Mouse (Mus musculus) forebrain, embryonic 14.5 days (tissue): ENCODE results near the gene Ube4a. TPM values are rescaled to one million over a fixed set of nuclear protein-coding genes. Genes with fewer than 3 reads are reported as not detected.
"Not testable (repeated sequence)": the region's sequence is repeated elsewhere in the genome, so short reads cannot be mapped to it uniquely, and the experiment has no call there.

ENCODE experiments used
- ATAC-seq: fragments of 200-750 bp; cut with Nextera tagmentation; 2 replicates; pipeline ENCODE4 v1.8.0; 2017; ENCODE audit warnings: mild to moderate bottlenecking, moderate library complexity
- DNase-seq: peaks from one replicate; pipeline ENCODE4 v3.0.0-alpha.2; 2015; ENCODE audit warnings: low spot score
- H3K27ac ChIP-seq: fragments of 300-500 bp; sonication (generic); 2 replicates; pipeline ENCODE4 v1.5.1; 2014; ENCODE audit warnings: low read depth, mild to moderate bottlenecking, control low read depth, low read length, moderate library complexity
- H3K27me3 ChIP-seq: fragments of 300-500 bp; sonication (generic); replicated peaks from 2 replicates; pipeline ENCODE4 v1.6.1; 2014; ENCODE audit warnings: low read length, control low read depth, mixed read lengths; ENCODE audit not compliant: control insufficient read depth, insufficient read depth
- H3K36me3 ChIP-seq: fragments of 300-500 bp; sonication (generic); 2 replicates; pipeline ENCODE4 v1.6.1; 2014; ENCODE audit warnings: low read length, control low read depth; ENCODE audit not compliant: control insufficient read depth, insufficient read depth
- H3K4me1 ChIP-seq: fragments of 300-500 bp; sonication (generic); 2 replicates; pipeline ENCODE4 v1.6.1; 2014; ENCODE audit warnings: antibody characterized with exemption, low read length, control low read depth; ENCODE audit not compliant: control insufficient read depth, insufficient read depth
- H3K4me2 ChIP-seq: fragments of 300-500 bp; sonication (generic); 2 replicates; pipeline ENCODE4 v1.6.1; 2014; ENCODE audit warnings: mild to moderate bottlenecking, control low read depth, low read length
- H3K4me3 ChIP-seq: fragments of 300-500 bp; sonication (generic); 2 replicates; pipeline ENCODE4 v1.5.1; 2014; ENCODE audit warnings: low read depth, low read length, control low read depth
- H3K9ac ChIP-seq: fragments of 300-500 bp; sonication (generic); 2 replicates; pipeline ENCODE4 v1.6.1; 2014; ENCODE audit warnings: mild to moderate bottlenecking, low read length, control low read depth, moderate library complexity
- H3K9me3 ChIP-seq: fragments of 300-500 bp; sonication (generic); replicated peaks from 2 replicates; pipeline ENCODE4 v1.6.1; 2016; ENCODE audit warnings: low read length, control low read depth, mixed read lengths; ENCODE audit not compliant: control insufficient read depth
- WGBS: fragments of 180-500 bp; shearing (Covaris S2); extraction: QIAGEN DNeasy Blood & Tissue Kit; methylation state at CpG from one replicate; pipeline ENCODE4 v1.1.7; 2014; 5-methylcytosine and 5-hydroxymethylcytosine counted together
- polyA plus RNA-seq: library from polyadenylated mRNA; unstranded; fragments of >200 nt; fragmentation: Nextera tagmentation; extraction: Ambion mirVana; gene quantifications from 2 replicates; pipeline ENCODE4 v1.2.1, GENCODE M21; 2014

Ube4a gene
- polyA plus RNA-seq, 1 experiment from 2014 or later = 46.0 TPM

DNA sequence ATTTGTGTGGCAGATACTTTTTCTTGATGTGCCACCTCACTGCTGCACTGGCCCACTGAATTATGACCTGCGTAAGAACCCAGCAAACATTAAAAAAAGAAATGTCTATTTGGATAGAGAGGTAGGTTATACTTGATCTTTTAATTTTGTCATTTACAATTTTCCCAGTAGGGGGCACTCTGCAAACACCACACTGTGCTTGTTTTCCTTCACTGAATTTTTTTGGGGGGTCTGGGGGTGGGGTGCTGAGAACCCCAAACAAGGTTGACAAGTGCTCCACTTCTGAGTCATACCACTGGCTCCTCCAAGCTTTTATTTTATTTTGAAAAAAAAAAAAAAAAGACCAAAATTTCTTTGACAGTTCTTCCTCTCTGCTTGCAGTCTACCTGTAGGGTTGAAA lies 4.0 kb upstream of the Ube4a start:
- Histone ChIP-seq H3K27me3 (no peaks in the 10 kb centered on the region), H3K36me3 (no peaks in the 10 kb centered on the region), H3K4me1 (peaks cover 9% of the 10 kb centered on the region), H3K27ac (no peak overlapping the region), H3K9ac (no peak overlapping the region), H3K4me3 (no peak overlapping the region), H3K4me2 (no peak overlapping the region), H3K9me3 (no peaks in the 10 kb centered on the region)
- DNase-seq (no peak), ATAC-seq (no peak)
- 74% methylated on average over 1 of the region's 1 CpGs for WGBS

DNA sequence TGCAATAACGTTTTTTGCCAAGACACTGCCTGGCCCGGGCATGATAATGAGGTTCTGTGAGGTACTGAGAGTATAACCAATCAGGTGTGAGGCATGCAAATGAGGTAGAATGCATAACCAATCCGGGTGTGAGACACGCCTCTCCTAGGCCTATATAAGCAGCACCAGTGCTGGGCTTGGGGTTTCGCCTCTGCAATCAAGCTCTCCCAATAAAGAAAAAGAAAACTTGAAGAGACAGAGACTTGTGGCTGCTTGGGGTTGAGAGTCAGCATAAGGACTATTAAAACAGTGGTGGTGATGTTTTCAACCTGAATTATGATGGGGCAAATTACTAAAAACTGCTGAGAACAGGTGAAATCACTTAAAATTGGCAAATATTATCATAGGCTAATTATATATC lies 2.4 kb upstream of the Ube4a start:
- ATAC-seq, H3K4me2 ChIP-seq, H3K9me3 ChIP-seq, H3K9ac ChIP-seq, DNase-seq, H3K36me3 ChIP-seq, H3K4me3 ChIP-seq, H3K27ac ChIP-seq, H3K27me3 ChIP-seq: not testable (repeated sequence)
- WGBS = 85% methylated on average over 5 of the region's 5 CpGs
- peaks cover 13% of the 10 kb centered on the region for H3K4me1 ChIP-seq

DNA sequence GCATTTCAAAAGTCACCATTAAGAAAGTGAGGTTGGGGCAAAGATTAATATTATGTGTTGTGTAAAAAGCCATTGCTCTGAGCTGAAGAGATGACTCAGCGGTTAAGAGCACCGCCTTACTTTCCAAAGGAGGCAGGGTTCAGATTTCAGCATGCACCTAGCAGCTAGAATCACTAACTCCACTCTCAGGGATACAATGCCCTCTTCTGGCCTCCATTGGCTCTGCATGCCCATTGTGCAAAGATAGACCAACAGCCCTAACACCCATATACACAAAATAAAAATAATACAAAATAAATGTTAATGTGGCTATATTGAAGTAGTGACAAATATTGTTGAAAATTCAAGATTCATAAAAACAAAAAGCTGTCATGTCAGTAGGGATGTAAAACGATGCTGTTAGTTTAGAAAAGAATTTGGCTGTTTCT lies 1.4 kb upstream of the Ube4a start:
- ATAC-seq = no peak
- Histone ChIP-seq H3K4me2 (no peak overlapping the region), H3K4me1 (peaks cover 13% of the 10 kb centered on the region), H3K27ac (no peak overlapping the region), H3K36me3 (peaks cover 8% of the 10 kb centered on the region), H3K4me3 (no peak overlapping the region), H3K9me3 (no peaks in the 10 kb centered on the region), H3K9ac (no peak overlapping the region), H3K27me3 (no peaks in the 10 kb centered on the region)
- WGBS = 22% methylated on average over 3 of the region's 3 CpGs
- DNase-seq = peak; percentile 77

DNA sequence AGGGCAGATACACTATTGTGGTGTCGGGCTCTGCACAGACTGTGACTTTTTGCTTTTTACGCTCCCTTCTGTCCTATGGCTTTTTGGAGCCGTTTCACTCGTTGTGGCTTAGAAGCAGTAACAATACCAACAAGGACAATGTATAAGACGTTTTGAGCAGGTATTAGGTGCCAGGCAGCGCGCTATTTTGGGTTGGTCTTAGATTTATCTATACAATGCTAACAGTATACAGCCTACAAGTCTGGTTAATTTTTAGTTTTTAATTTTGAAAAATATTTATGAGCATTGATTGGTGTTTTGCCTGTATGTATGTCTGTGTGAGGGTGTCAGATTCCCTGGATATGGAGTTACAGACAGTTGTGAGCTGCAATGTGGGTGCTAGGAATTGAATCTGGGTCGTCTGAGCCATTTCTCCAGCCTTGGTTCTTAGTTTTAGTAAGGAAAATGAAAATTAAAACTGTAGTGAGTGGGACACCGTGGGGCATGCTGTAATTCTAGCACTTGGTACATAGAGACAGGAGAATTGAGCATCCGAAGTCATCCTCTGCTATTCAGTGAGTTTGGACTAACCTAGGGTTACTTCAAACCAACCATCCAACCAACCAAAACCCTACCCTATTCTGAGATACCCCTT lies 550 bp upstream of the Ube4a start:
- no peaks in the 10 kb centered on the region for H3K9me3 ChIP-seq
- 15% methylated on average over 10 of the region's 10 CpGs for WGBS
- no peak for DNase-seq
- ATAC-seq = 0 out of 2 replicates have a peak, but pooled peaks have one; percentile 1
- H3K36me3 ChIP-seq = peaks cover 16% of the 10 kb centered on the region
- peak overlapping the region; percentile 62 for H3K9ac ChIP-seq
- peaks cover 13% of the 10 kb centered on the region for H3K4me1 ChIP-seq
- peak overlapping the region; percentile 81 for H3K4me3 ChIP-seq
- no peak overlapping the region for H3K27ac ChIP-seq
- H3K4me2 ChIP-seq = peak overlapping the region; percentile 81
- H3K27me3 ChIP-seq = no peaks in the 10 kb centered on the region

DNA sequence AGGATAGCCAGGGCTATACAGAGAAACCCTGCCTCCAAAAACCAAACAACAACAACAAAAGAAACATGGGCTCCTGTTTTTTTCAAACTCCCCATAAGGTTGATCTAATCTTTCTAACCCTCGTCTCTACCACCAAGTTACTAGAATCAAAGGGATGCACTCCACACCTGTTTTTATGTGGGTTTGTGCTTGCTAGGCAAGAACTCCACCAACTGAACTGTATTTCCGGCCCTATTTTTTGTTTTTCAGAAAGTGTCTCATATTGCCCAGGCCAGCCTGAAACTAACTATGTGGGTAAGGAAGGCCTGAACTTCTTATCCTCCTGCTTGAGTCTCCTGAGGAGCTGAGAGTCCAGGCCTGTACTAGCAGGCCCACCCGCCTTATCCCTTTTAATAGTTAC lies 11.0 kb downstream of the Ube4a start:
- Histone ChIP-seq H3K4me1 (no peaks in the 10 kb centered on the region), H3K27me3 (no peaks in the 10 kb centered on the region), H3K36me3 (peaks cover 73% of the 10 kb centered on the region), H3K4me3 (no peak overlapping the region), H3K4me2 (no peak overlapping the region), H3K9ac (no peak overlapping the region), H3K27ac (no peak overlapping the region), H3K9me3 (no peaks in the 10 kb centered on the region)
- ATAC-seq = no peak
- DNase-seq = no peak
- 92% methylated on average over 3 of the region's 3 CpGs for WGBS

DNA sequence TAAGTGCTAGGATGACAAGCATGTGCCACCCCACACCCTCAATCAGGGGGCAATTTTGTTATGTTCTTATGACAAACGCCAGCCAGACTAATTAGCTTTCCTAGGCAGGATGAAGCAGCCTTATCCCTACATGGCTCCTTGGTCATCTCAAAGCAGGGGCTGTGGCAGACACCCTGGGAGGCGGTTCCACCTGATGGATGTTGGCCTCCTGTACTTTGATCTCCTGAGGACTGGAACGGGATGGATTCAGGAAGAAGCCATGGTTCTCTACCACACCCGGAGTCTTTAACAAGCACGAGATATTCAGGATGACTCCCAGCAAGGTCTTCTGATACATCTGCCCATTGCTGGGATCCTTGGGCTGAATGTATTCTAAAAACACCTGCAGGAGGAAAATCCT lies 17.6 kb downstream of the Ube4a start:
- no peaks in the 10 kb centered on the region for H3K27me3 ChIP-seq
- ATAC-seq (no peak), DNase-seq (no peak)
- H3K27ac ChIP-seq = no peak overlapping the region
- H3K4me3 ChIP-seq = no peak overlapping the region
- H3K9ac ChIP-seq = no peak overlapping the region
- no peaks in the 10 kb centered on the region for H3K4me1 ChIP-seq
- H3K4me2 ChIP-seq = no peak overlapping the region
- H3K36me3 ChIP-seq = peaks cover 97% of the 10 kb centered on the region
- no peaks in the 10 kb centered on the region for H3K9me3 ChIP-seq
- 93% methylated on average over 5 of the region's 5 CpGs for WGBS

DNA sequence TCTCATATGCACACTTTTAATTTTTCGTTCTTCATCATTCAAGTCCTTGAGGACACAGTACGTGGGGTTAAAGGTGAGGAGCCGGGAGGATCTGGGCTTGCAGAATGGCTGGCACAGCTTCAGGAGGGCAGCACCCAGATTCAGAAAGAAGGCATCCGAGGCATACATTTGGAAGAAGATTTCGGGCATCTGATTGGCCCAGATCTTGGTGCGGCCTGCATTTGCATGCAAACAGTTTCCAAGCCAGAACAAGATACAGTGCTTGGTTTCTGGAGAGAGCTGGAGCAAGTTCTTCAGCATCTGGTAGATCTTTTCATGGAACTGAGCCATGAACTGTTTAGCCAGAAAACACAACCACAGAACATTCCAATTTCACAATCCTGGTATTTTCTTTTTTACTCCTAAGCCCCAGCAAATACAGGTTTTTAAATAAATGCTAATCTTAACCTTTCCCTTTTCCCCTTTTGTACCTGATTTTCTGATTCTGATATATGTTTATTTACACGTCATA lies 19.2 kb downstream of the Ube4a start:
- Histone ChIP-seq H3K4me3 (no peak overlapping the region), H3K9me3 (no peaks in the 10 kb centered on the region), H3K27me3 (no peaks in the 10 kb centered on the region), H3K4me2 (no peak overlapping the region), H3K9ac (no peak overlapping the region), H3K36me3 (peaks cover 97% of the 10 kb centered on the region), H3K27ac (no peak overlapping the region), H3K4me1 (no peaks in the 10 kb centered on the region)
- ATAC-seq (no peak), DNase-seq (no peak)
- WGBS = 92% methylated on average over 7 of the region's 7 CpGs

DNA sequence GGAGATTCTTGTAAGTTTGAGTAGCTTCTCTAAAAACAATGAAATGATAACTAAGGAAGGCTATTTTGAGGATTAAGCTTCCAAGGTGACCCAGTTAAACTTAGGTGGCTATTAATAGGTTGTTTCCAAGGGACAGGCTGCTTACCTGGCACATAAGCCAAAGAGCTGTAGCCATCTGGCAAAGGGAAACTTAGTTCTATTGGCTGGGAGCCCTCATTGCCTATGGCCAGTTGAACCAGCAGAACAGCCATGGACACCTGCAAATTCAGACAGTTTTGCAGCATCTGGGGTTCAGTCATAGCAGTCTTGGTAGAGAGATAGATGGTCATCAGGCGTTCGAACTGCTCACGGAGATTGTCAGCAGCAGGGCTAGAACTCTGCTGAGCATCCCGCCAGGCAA lies 23.0 kb downstream of the Ube4a start:
- no peaks in the 10 kb centered on the region for H3K9me3 ChIP-seq
- H3K4me3 ChIP-seq = no peak overlapping the region
- ATAC-seq (no peak), DNase-seq (no peak)
- no peaks in the 10 kb centered on the region for H3K4me1 ChIP-seq
- 92% methylated on average over 4 of the region's 4 CpGs for WGBS
- no peak overlapping the region for H3K4me2 ChIP-seq
- no peaks in the 10 kb centered on the region for H3K27me3 ChIP-seq
- peaks cover 93% of the 10 kb centered on the region for H3K36me3 ChIP-seq
- no peak overlapping the region for H3K27ac ChIP-seq
- H3K9ac ChIP-seq = no peak overlapping the region

DNA sequence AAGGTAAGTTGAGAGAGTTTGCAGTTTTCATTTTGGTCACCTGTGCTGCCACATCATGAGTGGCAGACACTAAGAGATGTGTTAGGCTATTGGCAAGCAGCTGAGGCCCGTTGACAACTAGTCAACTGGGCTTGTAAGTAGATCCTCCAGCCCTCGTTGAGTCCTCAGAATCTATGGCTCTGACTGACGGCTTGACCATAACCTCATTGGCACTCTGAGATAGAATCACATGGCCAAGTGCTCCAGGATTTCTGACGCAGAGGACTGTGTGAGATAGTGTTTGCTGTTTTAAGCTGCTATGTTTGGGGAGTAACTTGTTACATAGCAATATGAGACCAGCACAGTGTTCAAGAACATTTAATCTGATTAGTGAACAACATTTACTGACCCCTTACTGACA lies 23.6 kb downstream of the Ube4a start:
- H3K9ac ChIP-seq = no peak overlapping the region
- ATAC-seq (no peak), DNase-seq (no peak)
- H3K27me3 ChIP-seq = no peaks in the 10 kb centered on the region
- H3K36me3 ChIP-seq = peaks cover 93% of the 10 kb centered on the region
- no peaks in the 10 kb centered on the region for H3K4me1 ChIP-seq
- no peak overlapping the region for H3K27ac ChIP-seq
- H3K4me2 ChIP-seq = no peak overlapping the region
- no peak overlapping the region for H3K4me3 ChIP-seq
- WGBS = 91% methylated on average over 4 of the region's 4 CpGs
- H3K9me3 ChIP-seq = no peaks in the 10 kb centered on the region
